Mouse (Mus musculus) cerebellum, postnatal 25 days (tissue): ENCODE data around the gene Plscr4.
A peak's percentile ranks its signal among the peaks of the same experiment; 100 is the strongest.

ENCODE experiments used
- DNase-seq, 2 experiments: peaks; one replicate each; pipeline ENCODE4 v3.0.0; 2021; ENCODE audit warnings: mixed read lengths in 2 of 2

The Plscr4 gene

DNA sequence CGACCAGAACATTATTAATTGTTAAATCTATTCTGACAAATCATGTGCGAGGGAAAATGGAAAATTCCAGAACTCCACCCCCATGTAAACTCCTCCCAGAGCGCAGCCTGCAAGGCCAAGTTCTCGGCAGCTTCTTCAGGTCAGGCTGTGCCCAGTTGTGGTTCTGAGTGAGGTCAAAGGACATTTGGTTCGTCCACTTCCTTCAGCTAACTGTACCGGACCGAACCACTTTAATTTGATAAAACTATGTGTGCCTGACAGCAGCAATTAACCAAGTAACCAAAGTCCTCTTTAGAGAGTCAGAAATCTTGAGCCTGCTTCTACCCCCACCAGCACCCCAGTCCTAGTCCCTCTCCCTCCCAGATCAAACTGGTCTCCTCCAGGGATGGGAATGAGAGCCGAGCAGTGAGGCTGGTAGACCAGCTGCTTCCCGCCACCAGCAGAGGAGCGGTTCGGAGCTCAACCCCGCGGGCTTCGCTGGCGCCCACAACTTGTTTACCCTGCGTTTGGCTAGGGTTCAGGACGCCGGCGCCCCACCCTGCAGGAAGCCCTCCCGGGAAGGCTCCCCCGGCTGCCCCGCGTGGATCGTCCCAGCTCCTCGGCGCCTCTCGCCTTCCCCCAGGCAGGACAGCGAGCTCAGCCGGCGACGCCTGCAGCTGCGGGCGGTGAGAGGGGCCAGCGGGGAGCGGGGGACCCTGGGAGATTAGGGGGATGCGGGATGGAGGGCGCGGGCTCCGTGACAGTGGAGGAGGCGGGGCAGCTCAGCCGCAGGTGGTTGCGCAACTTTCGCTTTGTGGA, at the start of gene Plscr4:
Plscr4 (plus strand) TSS at position 113 of the 798 bp plus-strand sequence.
- DNase-seq = peak; percentile 42 to 44

DNA sequence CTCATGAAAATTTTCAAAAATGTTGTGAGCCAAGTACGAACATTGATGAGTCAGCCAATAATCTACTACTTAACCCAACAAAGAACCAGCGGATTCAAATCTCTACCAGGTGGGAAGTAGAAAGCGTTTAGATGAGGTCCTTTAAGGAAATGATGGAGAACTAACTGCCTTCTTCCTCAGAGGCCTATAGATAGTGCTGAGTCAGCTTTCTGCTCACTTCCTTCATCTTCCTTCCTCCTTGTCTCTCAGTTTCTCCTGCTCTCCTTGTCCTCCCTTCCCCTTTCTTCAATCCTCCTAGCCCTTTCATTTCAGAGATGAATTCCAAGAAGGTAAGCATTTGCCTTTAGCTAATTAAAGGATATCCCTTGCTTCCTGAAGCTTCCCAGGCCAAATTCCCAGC, 46.9 kb upstream of the Plscr4 start:
- DNase-seq = no peak

GRCm38 (mm10) chr9:92412045-92412444, 45.1 kb upstream of the Plscr4 start:
- no peak for DNase-seq

- no peak for DNase-seq
Observed at GRCm38 (mm10) chr9:92413684-92414083, 43.5 kb upstream of the Plscr4 start.

GRCm38 (mm10) chr9:92437781-92438180, 19.4 kb upstream of the Plscr4 start:
- DNase-seq = no peak

- no peak for DNase-seq
Observed at GRCm38 (mm10) chr9:92441468-92441867, 15.7 kb upstream of the Plscr4 start.

GRCm38 (mm10) chr9:92444536-92444935, 12.6 kb upstream of the Plscr4 start:
- DNase-seq = no peak

- no peak for DNase-seq
Observed at GRCm38 (mm10) chr9:92456605-92457004, 568 bp upstream of the Plscr4 start.

DNA sequence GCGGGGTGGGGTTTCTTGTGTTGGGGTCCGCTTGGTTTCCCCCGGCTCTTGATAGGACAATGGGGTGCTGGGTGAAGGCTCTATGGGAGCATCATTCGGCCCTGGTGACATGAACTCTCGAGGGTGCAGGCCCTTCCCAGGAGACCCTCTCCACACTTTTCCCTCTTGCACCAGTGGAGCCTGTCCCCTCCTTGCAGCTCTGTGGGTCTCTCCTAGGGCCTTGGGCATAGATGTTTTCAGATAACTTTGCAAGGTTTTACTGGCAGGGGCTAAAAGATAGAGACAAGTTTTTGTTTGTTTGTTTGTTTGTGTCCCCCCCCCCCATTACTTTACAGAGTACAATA, 858 bp downstream of the Plscr4 start:
- no peak for DNase-seq

- DNase-seq = no peak
Observed at GRCm38 (mm10) chr9:92458418-92458817, 1.2 kb downstream of the Plscr4 start.

DNA sequence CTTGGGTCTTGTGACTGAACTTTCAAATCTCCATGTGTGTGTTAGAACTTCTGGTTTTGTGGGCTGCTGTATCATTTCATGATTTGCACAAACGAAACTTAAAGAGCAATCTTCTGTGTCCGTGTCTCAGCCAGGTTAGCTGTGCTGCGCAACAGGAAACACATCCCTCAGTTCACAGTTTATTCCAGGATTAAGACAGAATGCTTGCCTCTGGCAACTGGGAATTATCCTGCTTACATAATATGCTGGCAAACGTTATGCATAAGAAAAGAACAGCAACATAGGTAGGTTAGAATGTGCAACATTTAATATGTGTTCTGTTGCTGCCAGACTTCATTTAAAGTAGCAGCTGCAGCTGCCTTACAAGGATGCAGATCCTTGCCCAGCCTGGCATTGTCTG, 10.6 kb downstream of the Plscr4 start:
- DNase-seq = peak in 1 of 2 experiments; percentile 6

DNA sequence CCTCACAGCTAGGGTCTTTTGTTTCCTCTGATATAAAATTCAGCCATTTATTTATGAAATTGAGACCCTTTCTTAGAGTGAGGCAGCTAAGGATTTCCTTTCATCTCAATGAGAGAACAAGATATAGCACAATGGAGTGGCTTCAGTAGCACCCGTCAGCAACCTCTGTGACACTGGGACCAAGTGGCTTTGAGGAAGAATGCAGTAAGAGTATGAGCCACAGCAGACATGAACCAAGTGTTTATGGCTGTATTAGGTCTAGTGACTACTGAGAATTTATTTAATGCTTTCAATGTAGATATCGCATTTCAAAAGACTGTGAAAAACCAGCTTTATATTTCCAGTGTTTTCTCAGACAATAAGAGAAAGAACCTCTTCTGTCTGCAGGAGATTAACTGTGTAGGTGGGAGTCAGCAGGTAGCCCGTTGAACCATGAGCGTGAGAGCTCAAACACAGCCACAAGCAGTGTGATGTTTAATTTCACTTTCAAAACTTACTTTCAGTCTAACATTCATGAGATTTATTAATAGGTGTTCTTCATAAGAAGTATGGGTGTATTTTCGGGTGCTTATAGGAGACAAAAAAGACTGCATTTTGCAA, 15.2 kb downstream of the Plscr4 start:
- no peak for DNase-seq

GRCm38 (mm10) chr9:92473178-92473577, 16.0 kb downstream of the Plscr4 start:
- DNase-seq = no peak

DNA sequence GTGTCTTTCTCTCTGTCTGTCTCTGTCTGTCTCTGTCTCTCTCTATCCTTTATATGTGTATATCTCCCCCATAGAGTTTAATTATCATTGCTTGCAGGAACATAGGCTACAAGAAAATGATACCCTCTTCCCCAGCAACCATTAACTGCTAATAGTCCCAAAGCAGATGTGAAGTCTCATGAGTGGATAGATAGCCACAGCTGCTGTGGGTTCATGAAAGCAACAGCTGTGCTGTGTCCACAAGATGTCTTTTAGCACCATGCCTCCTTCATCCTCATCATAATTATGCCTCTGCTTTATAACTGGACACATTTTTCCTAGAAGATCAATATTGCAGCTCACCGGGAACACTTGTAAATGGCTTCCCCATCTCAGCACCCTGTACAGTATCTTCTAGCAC, 17.1 kb downstream of the Plscr4 start:
- DNase-seq = no peak

- no peak for DNase-seq
Observed at GRCm38 (mm10) chr9:92481663-92482062, 24.5 kb downstream of the Plscr4 start.

- DNase-seq = peak in 1 of 2 experiments; percentile 13
Observed at GRCm38 (mm10) chr9:92482551-92482950, 25.4 kb downstream of the Plscr4 start.

DNA sequence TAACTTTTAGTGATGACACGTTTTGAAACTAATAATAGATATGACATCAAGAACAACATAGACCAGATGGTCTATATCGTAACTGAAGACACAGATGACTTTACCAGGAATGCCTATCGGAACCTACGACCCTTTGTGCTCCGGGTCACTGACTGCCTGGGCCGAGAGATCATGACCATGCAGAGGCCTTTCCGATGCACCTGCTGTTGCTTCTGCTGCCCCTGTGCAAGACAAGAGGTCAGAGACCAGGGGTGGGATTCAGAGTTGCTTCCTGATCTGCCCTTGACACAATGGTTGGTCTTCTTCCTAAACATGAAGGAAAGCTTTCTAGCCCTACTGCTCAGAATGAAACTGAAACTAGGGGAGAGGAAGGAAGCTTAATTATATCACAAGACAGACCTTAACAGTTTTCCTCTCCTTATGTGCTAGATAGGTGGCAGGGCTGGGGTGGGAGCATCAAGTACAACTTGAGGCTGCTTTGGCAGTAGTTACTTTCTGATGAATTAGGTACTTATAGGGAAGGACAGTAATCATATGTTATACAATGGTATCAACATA, 27.6 kb downstream of the Plscr4 start:
- no peak for DNase-seq

DNA sequence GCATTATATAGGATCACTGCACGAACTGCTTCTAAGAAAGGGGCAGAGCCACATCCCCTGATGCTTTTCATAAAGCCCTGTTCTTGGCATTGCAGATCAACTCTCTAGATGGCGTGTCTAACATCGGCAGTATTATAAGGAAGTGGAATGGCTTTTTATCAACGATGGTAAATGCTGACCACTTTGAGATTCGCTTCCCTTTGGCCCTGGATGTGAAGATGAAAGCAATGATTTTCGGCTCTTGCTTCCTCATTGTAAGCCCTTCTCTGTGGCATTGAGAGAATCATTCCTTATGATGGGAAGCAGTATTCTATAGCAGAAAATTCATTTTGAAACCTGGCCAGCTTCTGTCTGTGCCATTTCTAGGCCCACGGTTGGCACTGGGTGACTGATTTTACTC, 32.7 kb downstream of the Plscr4 start:
- DNase-seq = no peak

DNA sequence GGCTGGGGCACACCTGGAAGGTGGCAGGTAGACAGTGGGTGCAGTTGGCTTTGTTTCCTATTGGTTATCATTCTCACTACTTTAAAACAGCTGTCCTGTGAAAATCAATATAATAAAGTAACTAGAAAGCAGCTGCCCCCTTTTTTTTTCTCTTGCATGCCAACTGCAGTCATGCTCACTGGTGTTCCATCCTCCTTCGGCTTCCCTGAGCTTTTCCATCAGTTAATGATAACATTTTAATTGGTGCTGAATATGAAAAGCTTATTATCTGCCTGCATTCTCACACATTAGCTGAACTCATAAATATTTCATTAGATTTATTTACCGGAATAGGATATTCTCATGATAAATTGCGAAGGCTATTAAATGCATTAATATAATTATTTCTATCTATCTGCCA, 33.1 kb downstream of the Plscr4 start:
- DNase-seq = no peak

GRCm38 (mm10) chr9:92491274-92491673, 34.1 kb downstream of the Plscr4 start:
- no peak for DNase-seq

GRCm38 (mm10) chr9:92499710-92500410, 42.7 kb downstream of the Plscr4 start:
- DNase-seq = peak; percentile 82 to 92

GRCm38 (mm10) chr9:92504256-92504655, 47.1 kb downstream of the Plscr4 start:
- no peak for DNase-seq

DNA sequence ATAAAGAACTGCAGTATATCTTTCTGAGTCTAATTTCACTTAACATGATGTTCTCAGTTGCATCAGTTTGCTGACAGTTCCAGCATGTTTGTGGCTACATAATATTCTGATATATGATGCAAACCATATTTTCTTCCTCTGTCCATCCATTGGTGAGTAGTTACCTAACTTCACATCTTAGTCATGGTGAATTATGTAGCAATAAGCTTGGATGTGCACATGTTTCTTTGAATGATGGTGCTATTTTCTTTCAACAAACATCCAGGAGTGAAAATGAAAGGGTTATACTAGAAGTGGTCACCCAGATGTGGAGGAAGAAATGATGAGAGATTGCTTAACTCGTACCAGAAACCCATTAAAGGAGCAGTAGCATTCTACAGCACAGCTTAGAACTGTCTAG, 47.7 kb downstream of the Plscr4 start:
- no peak for DNase-seq

GRCm38 (mm10) chr9:92511696-92512095, 54.5 kb downstream of the Plscr4 start:
- DNase-seq = no peak
